Mouse (Mus musculus) myocyte (in vitro differentiated cells): ENCODE results near the gene Hdac5.
A peak's percentile ranks its signal among the peaks of the same experiment; 100 is the strongest.

Source experiments
- POLR2A ChIP-seq: IDR thresholded peaks from one replicate; pipeline ENCODE4 v1.6.1; 2011; ENCODE audit warnings: low read depth, mild to moderate bottlenecking, control low read depth, moderate library complexity; ENCODE audit not compliant: insufficient read length
- POLR2AphosphoS2 ChIP-seq: IDR thresholded peaks from one replicate; pipeline ENCODE4 v1.6.1; 2011; ENCODE audit warnings: low read depth, control low read depth; ENCODE audit not compliant: insufficient read length

DNA sequence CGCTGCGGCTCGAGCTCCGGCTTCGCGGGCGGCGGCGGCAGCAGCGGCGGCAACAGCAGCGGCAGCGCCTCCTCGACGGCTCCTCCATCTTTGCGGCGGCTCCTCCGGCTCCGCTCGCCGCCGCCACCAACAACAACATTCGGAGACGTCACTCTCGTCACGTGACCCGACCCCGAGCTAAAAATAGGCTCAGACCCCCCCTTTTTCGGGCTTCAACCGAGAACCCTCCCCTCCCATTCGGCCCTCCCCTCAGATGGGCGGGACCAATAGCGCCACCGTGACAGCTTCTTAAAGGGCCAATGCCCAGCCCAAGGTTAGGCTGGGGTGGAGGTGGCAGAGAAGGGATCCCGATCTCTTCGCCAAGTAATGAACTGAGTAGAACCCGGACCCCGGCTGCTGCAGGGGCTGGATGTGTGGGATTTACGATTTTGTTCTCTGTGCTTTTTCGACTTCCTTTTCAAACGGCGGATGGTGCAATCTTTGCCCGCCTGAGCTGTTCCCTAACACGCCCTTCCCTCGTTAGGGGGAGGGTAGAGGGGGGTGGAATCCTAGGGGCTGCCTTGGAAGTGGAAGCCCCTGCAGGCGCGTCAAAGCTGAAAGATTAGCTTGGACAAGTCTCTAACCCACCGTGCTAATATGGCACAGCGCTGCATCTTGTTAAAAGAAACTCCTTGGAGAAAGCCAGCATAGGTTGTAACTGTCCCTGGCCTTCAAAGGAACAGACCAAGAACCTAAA, at the start of gene Hdac5:
- peak; percentile 86 for TF ChIP-seq POLR2A
- peak; percentile 76 for TF ChIP-seq POLR2AphosphoS2
